Mouse (Mus musculus) neural tube, embryonic 15.5 days (tissue): ENCODE results near the gene Dhrs7. TPM values are rescaled to one million over a fixed set of nuclear protein-coding genes. Genes with fewer than 3 reads are reported as not detected.

Experiments used
- ATAC-seq: fragments of 200-750 bp; cut with Nextera tagmentation; 2 replicates; pipeline ENCODE4 v1.8.0; 2017; ENCODE audit warnings: mild to moderate bottlenecking, moderate TSS enrichment, moderate library complexity; ENCODE audit not compliant: low FRiP score
- H3K27ac ChIP-seq: fragments of 300-500 bp; sonication (generic); replicated peaks from 2 replicates; pipeline ENCODE4 v1.5.1; 2015; ENCODE audit warnings: mild to moderate bottlenecking, inconsistent platforms
- H3K27me3 ChIP-seq: fragments of 300-500 bp; sonication (generic); replicated peaks from 2 replicates; pipeline ENCODE4 v1.6.1; 2015; ENCODE audit warnings: inconsistent platforms
- H3K36me3 ChIP-seq: fragments of 300-500 bp; sonication (generic); 2 replicates; pipeline ENCODE4 v1.6.1; 2015; ENCODE audit warnings: inconsistent platforms
- H3K4me1 ChIP-seq: fragments of 300-500 bp; sonication (generic); 2 replicates; pipeline ENCODE4 v1.6.1; 2015; ENCODE audit warnings: inconsistent platforms
- H3K4me2 ChIP-seq: fragments of 300-500 bp; sonication (generic); 2 replicates; pipeline ENCODE4 v1.6.1; 2015; ENCODE audit warnings: inconsistent platforms, mild to moderate bottlenecking, moderate library complexity
- H3K4me3 ChIP-seq: fragments of 300-500 bp; sonication (generic); replicated peaks from 2 replicates; pipeline ENCODE4 v1.5.1; 2015; ENCODE audit warnings: mild to moderate bottlenecking, inconsistent platforms
- H3K9ac ChIP-seq: fragments of 300-500 bp; sonication (generic); replicated peaks from 2 replicates; pipeline ENCODE4 v1.6.1; 2015; ENCODE audit warnings: mild to moderate bottlenecking, inconsistent platforms
- H3K9me3 ChIP-seq: fragments of 300-500 bp; sonication (generic); replicated peaks from 2 replicates; pipeline ENCODE4 v1.6.1; 2016; ENCODE audit warnings: inconsistent platforms
- WGBS: fragments of 180-500 bp; shearing (Covaris S2); methylation state at CpG from one replicate; pipeline ENCODE4 v1.1.7; 2015; ENCODE audit warnings: mixed read lengths; 5-methylcytosine and 5-hydroxymethylcytosine counted together
- polyA plus RNA-seq: library from polyadenylated mRNA; unstranded; fragments of >200 nt; fragmentation: Nextera tagmentation; extraction: Ambion mirVana; gene quantifications from 2 replicates; pipeline ENCODE4 v1.2.1, GENCODE M21; 2015

The Dhrs7 gene
- polyA plus RNA-seq, 1 experiment from 2014 or later: 21.9 TPM

DNA sequence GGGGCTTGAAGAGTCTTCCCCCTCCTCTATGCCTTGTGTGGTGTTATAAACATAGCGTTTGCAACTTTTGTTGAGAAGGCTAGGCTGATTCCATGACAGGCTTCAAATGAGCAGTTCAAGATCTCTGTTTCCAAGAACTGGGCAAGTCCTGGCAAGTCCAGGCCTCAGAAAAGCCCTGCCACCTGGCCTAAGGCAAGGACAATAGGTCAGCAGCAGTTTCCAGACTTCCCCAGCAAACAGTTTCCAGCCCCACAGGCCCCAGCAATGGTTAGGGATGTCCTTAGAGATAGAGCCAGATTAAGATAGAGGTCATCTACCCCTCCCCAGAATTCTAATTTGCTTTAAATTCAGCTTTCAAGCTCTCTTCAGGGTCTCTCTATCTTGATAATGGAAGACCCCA, 17.2 kb upstream of the Dhrs7 start:
- no peak overlapping the region for H3K9ac ChIP-seq
- no peaks in the 10 kb centered on the region for H3K4me1 ChIP-seq
- no peak overlapping the region for H3K4me3 ChIP-seq
- ATAC-seq: no peak
- no peak overlapping the region for H3K27ac ChIP-seq
- H3K27me3 ChIP-seq: no peaks in the 10 kb centered on the region
- no peaks in the 10 kb centered on the region for H3K36me3 ChIP-seq
- WGBS: 100% methylated on average over 1 of the region's 1 CpGs
- H3K9me3 ChIP-seq: no peaks in the 10 kb centered on the region
- no peak overlapping the region for H3K4me2 ChIP-seq

- no peaks in the 10 kb centered on the region for H3K27me3 ChIP-seq
- H3K4me1 ChIP-seq: no peaks in the 10 kb centered on the region
- no peak overlapping the region for H3K27ac ChIP-seq
- no peak overlapping the region for H3K4me3 ChIP-seq
- H3K36me3 ChIP-seq: no peaks in the 10 kb centered on the region
- H3K4me2 ChIP-seq: no peak overlapping the region
- 79% methylated on average over 3 of the region's 3 CpGs for WGBS
- no peaks in the 10 kb centered on the region for H3K9me3 ChIP-seq
- H3K9ac ChIP-seq: no peak overlapping the region
- ATAC-seq: no peak
These were observed 14.9 kb upstream of the Dhrs7 start for GRCm38 (mm10) chr12:72679635-72680034.

GRCm38 (mm10) chr12:72674820-72675219, 10.1 kb upstream of the Dhrs7 start:
- WGBS: 64% methylated on average over 2 of the region's 2 CpGs

GRCm38 (mm10) chr12:72674079-72674797, 9.5 kb upstream of the Dhrs7 start:
- H3K4me1 ChIP-seq: no peaks in the 10 kb centered on the region
- WGBS: 87% methylated on average over 7 of the region's 7 CpGs
- H3K4me3 ChIP-seq: no peak overlapping the region
- no peak for ATAC-seq
- no peaks in the 10 kb centered on the region for H3K36me3 ChIP-seq
- no peak overlapping the region for H3K27ac ChIP-seq
- H3K9me3 ChIP-seq: no peaks in the 10 kb centered on the region
- no peaks in the 10 kb centered on the region for H3K27me3 ChIP-seq
- H3K4me2 ChIP-seq: no peak overlapping the region
- no peak overlapping the region for H3K9ac ChIP-seq

More at GRCm38 (mm10) chr12:72674820-72675219, 10.1 kb upstream of the Dhrs7 start:
- H3K27ac ChIP-seq: no peak overlapping the region
- no peak overlapping the region for H3K9ac ChIP-seq
- H3K4me3 ChIP-seq: no peak overlapping the region
- no peaks in the 10 kb centered on the region for H3K27me3 ChIP-seq
- H3K36me3 ChIP-seq: no peaks in the 10 kb centered on the region
- ATAC-seq: no peak
- H3K9me3 ChIP-seq: no peaks in the 10 kb centered on the region
- H3K4me1 ChIP-seq: no peaks in the 10 kb centered on the region
- H3K4me2 ChIP-seq: no peak overlapping the region

DNA sequence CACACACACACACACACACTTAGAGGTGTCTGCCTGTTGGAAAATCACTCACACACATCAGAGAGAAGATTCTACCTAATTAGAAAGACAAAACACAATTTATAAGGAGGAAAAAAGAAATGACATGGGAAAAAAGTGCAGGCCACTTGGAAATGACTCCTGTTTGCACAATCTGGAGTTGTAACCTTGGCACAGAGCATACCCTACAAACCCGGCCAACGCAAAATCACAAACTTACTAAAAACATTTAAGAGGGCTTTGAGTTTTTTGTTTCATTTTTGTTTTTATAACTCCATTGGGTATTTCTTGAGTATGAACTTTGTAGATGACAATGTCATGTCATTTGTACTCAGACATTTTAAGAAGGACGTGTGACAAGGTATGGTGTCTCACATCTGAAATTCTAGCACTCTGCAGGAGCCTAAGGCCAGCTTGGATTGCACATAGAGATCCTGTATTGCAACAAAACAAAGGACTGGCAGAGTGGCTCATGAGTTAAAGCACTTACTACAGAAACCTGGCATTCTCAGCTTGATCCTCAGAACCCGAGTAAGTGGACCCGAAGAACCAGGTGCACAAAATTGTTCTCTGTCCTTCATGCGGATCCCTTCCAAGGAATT, 6.9 kb upstream of the Dhrs7 start:
- no peak overlapping the region for H3K27ac ChIP-seq
- no peak for ATAC-seq
- no peak overlapping the region for H3K4me2 ChIP-seq
- no peaks in the 10 kb centered on the region for H3K27me3 ChIP-seq
- 92% methylated on average over 6 of the region's 6 CpGs for WGBS
- no peaks in the 10 kb centered on the region for H3K9me3 ChIP-seq
- no peaks in the 10 kb centered on the region for H3K4me1 ChIP-seq
- H3K4me3 ChIP-seq: no peak overlapping the region
- no peaks in the 10 kb centered on the region for H3K36me3 ChIP-seq
- no peak overlapping the region for H3K9ac ChIP-seq

GRCm38 (mm10) chr12:72670921-72671320, 6.2 kb upstream of the Dhrs7 start:
- no peaks in the 10 kb centered on the region for H3K4me1 ChIP-seq
- 95% methylated on average over 8 of the region's 8 CpGs for WGBS
- H3K9ac ChIP-seq: no peak overlapping the region
- H3K27me3 ChIP-seq: no peaks in the 10 kb centered on the region
- H3K4me3 ChIP-seq: no peak overlapping the region
- H3K36me3 ChIP-seq: no peaks in the 10 kb centered on the region
- no peak overlapping the region for H3K27ac ChIP-seq
- no peaks in the 10 kb centered on the region for H3K9me3 ChIP-seq
- no peak for ATAC-seq
- no peak overlapping the region for H3K4me2 ChIP-seq

DNA sequence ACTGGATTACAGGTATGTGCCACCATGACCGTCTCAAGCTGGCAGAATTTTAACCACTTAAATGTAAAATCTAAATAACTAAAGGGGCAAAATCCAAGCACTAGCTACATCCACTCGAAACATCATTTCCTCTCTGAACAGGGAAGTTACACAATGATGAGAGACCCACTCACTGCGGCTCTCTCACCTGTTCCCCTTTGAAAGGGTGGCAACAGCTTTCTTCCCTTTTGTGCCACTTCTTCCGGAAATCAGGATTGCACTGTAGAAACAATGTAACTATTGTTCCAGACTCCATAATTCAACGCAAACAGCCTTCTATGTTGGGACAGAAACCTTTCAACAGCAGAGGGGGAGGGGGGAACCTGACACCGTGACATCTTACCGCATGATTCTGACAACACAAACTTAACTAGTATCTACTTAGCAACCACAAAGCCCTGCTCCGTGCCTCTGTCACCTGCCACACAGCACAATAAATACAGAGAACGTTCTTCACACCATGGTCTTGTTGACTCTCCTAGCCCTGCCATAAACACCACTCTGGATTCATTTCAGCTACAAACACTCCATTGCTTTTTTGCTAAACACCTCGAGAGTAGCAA, 3.3 kb upstream of the Dhrs7 start:
- no peak overlapping the region for H3K4me2 ChIP-seq
- no peaks in the 10 kb centered on the region for H3K36me3 ChIP-seq
- no peak overlapping the region for H3K27ac ChIP-seq
- ATAC-seq: no peak
- 40% methylated on average over 10 of the region's 10 CpGs for WGBS
- peaks cover 19% of the 10 kb centered on the region for H3K4me1 ChIP-seq
- H3K27me3 ChIP-seq: no peaks in the 10 kb centered on the region
- no peaks in the 10 kb centered on the region for H3K9me3 ChIP-seq
- H3K9ac ChIP-seq: no peak overlapping the region
- H3K4me3 ChIP-seq: no peak overlapping the region

- 96% methylated on average over 5 of the region's 5 CpGs for WGBS
- no peaks in the 10 kb centered on the region for H3K36me3 ChIP-seq
- ATAC-seq: no peak
These were observed 1.3 kb upstream of the Dhrs7 start for GRCm38 (mm10) chr12:72666015-72666414.

DNA sequence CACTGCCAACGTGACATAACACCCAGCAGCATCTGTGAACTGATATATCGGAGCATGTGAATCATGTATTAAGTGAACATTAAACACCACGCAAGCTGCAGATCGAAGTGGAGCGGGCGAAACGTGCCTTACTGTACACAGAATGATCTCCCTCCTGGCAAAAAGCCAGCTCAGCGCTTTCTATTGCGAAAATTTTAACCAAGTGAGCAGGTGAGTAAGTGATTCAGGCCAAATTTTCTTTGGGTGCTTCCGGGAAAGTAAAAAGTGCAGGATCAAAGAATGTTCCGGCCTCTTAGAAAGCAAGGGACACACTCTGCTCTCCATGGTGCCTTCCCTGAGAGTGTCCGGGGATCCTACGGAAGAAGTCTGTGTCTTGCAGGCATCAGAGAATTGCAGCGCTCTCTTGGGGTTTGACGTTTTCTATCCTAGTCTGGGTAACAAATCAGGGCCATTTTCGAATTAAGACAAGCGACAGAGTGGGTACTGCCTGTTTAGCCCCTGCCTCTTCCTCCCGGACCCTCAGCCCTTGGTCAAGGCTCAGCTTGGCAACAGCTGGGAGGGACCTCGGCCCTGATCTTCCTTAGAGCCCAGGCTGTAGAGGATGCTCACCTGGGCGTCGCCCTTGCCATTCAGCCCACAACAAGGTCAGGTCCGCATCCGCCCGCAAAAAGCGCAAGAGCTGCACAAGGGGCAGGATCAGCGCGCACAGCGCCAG, 532 bp downstream of the Dhrs7 start:
- no peaks in the 10 kb centered on the region for H3K36me3 ChIP-seq
- H3K4me3 ChIP-seq: peak overlapping the region; percentile 58
- H3K27ac ChIP-seq: peak overlapping the region; percentile 62
- peak overlapping the region; percentile 91 for H3K4me2 ChIP-seq
- no peaks in the 10 kb centered on the region for H3K27me3 ChIP-seq
- ATAC-seq: peak; percentile 42
- WGBS: 5% methylated on average over 28 of the region's 28 CpGs
- H3K9ac ChIP-seq: peak overlapping the region; percentile 55
- H3K9me3 ChIP-seq: no peaks in the 10 kb centered on the region
- H3K4me1 ChIP-seq: peaks cover 19% of the 10 kb centered on the region

More at GRCm38 (mm10) chr12:72666015-72666414, 1.3 kb upstream of the Dhrs7 start:
- H3K9ac ChIP-seq: no peak overlapping the region
- no peaks in the 10 kb centered on the region for H3K9me3 ChIP-seq
- H3K27ac ChIP-seq: no peak overlapping the region
- no peak overlapping the region for H3K4me3 ChIP-seq
- no peak overlapping the region for H3K4me2 ChIP-seq
- peaks cover 19% of the 10 kb centered on the region for H3K4me1 ChIP-seq
- H3K27me3 ChIP-seq: no peaks in the 10 kb centered on the region

DNA sequence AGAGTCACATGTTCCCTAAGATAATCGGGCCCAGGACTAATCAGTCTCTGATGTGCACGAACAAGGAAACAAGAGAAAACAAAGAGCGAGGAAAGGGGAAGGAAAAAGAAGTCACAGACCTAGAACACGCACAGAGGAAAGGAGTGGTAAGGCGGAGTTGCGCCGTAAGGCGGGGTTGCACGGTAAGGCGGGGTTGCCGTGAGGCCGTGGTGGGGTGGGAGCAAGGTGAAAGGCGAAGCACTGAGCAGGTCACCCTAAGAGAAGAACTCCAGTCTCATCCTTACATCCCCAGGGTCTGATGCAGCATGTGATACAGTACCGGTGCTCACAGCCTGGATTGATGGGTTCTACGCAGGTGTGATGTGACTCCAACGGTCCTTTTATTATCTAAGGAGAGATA, 8.9 kb downstream of the Dhrs7 start:
- no peak overlapping the region for H3K9ac ChIP-seq
- WGBS: 94% methylated on average over 16 of the region's 16 CpGs
- no peak for ATAC-seq
- no peak overlapping the region for H3K4me3 ChIP-seq
- no peak overlapping the region for H3K4me2 ChIP-seq
- peaks cover 2% of the 10 kb centered on the region; the same call in 1 of the 2 replicates for H3K4me1 ChIP-seq
- no peaks in the 10 kb centered on the region for H3K9me3 ChIP-seq
- H3K27ac ChIP-seq: no peak overlapping the region
- no peaks in the 10 kb centered on the region for H3K27me3 ChIP-seq
- peaks cover 3% of the 10 kb centered on the region; the same call in 1 of the 2 replicates for H3K36me3 ChIP-seq

- no peak; the same call in 1 of the 2 replicates for ATAC-seq
- no peaks in the 10 kb centered on the region for H3K27me3 ChIP-seq
- peaks cover 3% of the 10 kb centered on the region; the same call in 1 of the 2 replicates for H3K36me3 ChIP-seq
- H3K9me3 ChIP-seq: no peaks in the 10 kb centered on the region
- WGBS: 11% methylated on average over 4 of the region's 4 CpGs
- no peak overlapping the region for H3K9ac ChIP-seq
- H3K4me1 ChIP-seq: peaks cover 2% of the 10 kb centered on the region; the same call in 1 of the 2 replicates
- H3K27ac ChIP-seq: no peak overlapping the region
- no peak overlapping the region for H3K4me3 ChIP-seq
- no peak overlapping the region for H3K4me2 ChIP-seq
These were observed 10.0 kb downstream of the Dhrs7 start for GRCm38 (mm10) chr12:72654698-72655097.
